Mouse (Mus musculus): ENCODE measurements around the gene Tradd. TPM values are rescaled to one million over a fixed set of nuclear protein-coding genes. Genes with fewer than 3 reads are reported as not detected.
A peak's percentile ranks its signal among the peaks of the same experiment; 100 is the strongest.

Tradd gene
- polyA plus RNA-seq, 1 experiment from 2014 or later, result 21.1 TPM

DNA sequence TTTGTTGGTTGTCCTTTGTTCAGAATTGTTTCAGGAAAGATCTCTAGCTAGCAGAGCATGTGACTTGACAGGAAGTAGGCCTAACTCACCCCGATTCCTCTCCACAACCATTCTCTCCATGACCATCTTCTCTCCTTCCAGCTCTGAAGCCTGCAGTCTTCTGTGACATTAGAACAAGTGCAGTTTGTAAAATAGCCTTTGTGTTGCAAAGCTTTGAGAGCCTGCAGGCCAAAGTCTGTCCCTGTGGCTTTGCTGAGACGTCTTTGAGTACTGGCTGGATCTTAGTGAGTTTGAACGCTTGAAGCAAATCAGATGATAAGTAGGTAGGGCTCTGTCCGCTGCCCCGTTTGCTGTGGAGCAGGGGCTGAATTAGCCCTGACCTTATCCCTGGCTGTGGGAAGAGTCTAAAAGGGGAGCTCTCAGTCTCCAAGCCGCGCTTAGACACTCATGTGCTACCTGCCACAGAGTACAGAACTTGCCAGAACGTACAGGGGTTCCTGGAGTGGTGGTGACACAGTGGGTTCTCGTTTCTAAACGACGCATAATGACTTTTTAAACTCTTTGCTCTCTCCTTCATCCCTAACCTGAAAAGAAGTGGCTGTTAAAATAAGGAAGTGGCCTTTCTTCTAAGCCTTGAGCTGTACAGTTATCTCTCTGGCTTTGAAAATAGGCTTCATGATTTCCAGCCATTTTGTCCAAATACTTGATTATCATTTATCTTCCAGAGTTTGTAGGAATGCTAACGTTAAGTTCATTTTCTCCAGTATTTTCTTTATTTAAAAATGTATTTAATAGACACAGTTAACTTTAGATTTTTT, 32.7 kb downstream of the Tradd start:
- no peaks in the 10 kb centered on the region for H3K9me3 ChIP-seq (ENCODE audit: control insufficient read depth, low read length)
- H3K27ac ChIP-seq (replicated peaks; ENCODE audit: low read depth, low read length), result no peak overlapping the region
- no peak overlapping the region for H3K4me3 ChIP-seq (ENCODE audit: low read depth, low read length)
- WGBS, result 81% methylated on average over 12 of the region's 12 CpGs
- H3K27me3 ChIP-seq (replicated peaks; ENCODE audit: control insufficient read depth, insufficient read depth, low read length), result no peaks in the 10 kb centered on the region
- H3K9ac ChIP-seq (ENCODE audit: low read depth, low read length), result no peak overlapping the region
- H3K4me1 ChIP-seq (ENCODE audit: control insufficient read depth, insufficient read depth, low read length), result peaks cover 1% of the 10 kb centered on the region; the same call in 1 of the 2 replicates
- DNase-seq (ENCODE audit: low spot score) (no peak), ATAC-seq (ENCODE audit: low read depth) (no peak)
- H3K36me3 ChIP-seq (ENCODE audit: control insufficient read depth, insufficient read depth, low read length), result peaks cover 11% of the 10 kb centered on the region; the same call in 1 of the 2 replicates
- no peak overlapping the region for H3K4me2 ChIP-seq (ENCODE audit: low read depth, low read length)

DNA sequence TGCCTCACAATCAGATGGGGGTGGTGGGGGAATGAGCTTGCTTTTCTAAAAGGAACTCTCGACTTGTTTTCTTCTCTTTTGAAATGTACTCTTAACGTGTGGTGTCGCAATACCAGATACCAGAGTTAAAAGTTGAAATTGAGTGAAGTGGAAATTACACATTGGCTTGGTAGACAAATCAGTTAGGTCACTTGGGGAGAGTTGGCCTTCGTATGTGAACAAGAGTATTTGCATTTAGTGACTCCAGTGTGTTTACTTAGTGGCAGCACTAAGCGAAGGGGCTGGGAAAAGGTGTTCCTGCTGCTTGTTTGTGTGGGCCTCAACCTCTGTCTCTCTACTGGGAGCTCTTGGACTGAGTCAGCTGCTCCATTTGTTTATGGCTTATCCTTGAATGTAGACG, 38.5 kb downstream of the Tradd start:
- no peaks in the 10 kb centered on the region for H3K36me3 ChIP-seq (ENCODE audit: control insufficient read depth, insufficient read depth, low read length)
- WGBS, result 26% methylated on average over 6 of the region's 6 CpGs
- H3K4me1 ChIP-seq (ENCODE audit: control insufficient read depth, insufficient read depth, low read length), result peaks cover 11% of the 10 kb centered on the region
- H3K27ac ChIP-seq (replicated peaks; ENCODE audit: low read depth, low read length), result no peak overlapping the region
- H3K4me2 ChIP-seq (ENCODE audit: low read depth, low read length), result peak overlapping the region; percentile 61
- no peaks in the 10 kb centered on the region for H3K27me3 ChIP-seq (replicated peaks; ENCODE audit: control insufficient read depth, insufficient read depth, low read length)
- H3K9ac ChIP-seq (ENCODE audit: low read depth, low read length), result peak overlapping the region; percentile 85
- ATAC-seq (ENCODE audit: low read depth), result no peak
- H3K4me3 ChIP-seq (ENCODE audit: low read depth, low read length), result peak overlapping the region; percentile 85
- H3K9me3 ChIP-seq (ENCODE audit: control insufficient read depth, low read length), result no peaks in the 10 kb centered on the region
- DNase-seq (ENCODE audit: low spot score), result no peak

DNA sequence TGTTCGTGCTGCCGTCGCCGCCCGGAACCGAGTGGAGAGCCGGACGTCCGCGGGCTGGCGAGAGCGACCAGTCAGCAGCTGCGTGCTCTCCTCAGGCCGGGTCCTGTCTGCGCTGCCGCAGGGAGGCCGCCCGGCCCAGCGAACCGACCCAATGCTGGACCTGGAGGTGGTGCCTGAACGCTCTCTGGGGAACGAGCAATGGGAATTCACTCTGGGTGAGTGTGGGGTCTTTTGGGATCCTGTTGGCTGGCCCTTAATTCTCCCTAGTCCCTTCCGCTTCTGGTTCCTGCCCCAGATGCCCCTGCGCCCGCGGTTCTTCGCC, 39.2 kb downstream of the Tradd start:
- WGBS, result 0% methylated on average over 17 of the region's 27 CpGs
- DNase-seq (ENCODE audit: low spot score) (no peak), ATAC-seq (ENCODE audit: low read depth) (no peak; the same call in 1 of the 2 replicates)
- no peaks in the 10 kb centered on the region for H3K36me3 ChIP-seq (ENCODE audit: control insufficient read depth, insufficient read depth, low read length)
- H3K27me3 ChIP-seq (replicated peaks; ENCODE audit: control insufficient read depth, insufficient read depth, low read length), result no peaks in the 10 kb centered on the region
- peak overlapping the region; percentile 42; the same call in 1 of the 2 replicates for H3K27ac ChIP-seq (replicated peaks; ENCODE audit: low read depth, low read length)
- H3K4me1 ChIP-seq (ENCODE audit: control insufficient read depth, insufficient read depth, low read length), result peaks cover 11% of the 10 kb centered on the region
- peak overlapping the region; percentile 85 for H3K9ac ChIP-seq (ENCODE audit: low read depth, low read length)
- H3K4me3 ChIP-seq (ENCODE audit: low read depth, low read length), result peak overlapping the region; percentile 85
- H3K4me2 ChIP-seq (ENCODE audit: low read depth, low read length), result peak overlapping the region; percentile 61
- no peaks in the 10 kb centered on the region for H3K9me3 ChIP-seq (ENCODE audit: control insufficient read depth, low read length)

DNA sequence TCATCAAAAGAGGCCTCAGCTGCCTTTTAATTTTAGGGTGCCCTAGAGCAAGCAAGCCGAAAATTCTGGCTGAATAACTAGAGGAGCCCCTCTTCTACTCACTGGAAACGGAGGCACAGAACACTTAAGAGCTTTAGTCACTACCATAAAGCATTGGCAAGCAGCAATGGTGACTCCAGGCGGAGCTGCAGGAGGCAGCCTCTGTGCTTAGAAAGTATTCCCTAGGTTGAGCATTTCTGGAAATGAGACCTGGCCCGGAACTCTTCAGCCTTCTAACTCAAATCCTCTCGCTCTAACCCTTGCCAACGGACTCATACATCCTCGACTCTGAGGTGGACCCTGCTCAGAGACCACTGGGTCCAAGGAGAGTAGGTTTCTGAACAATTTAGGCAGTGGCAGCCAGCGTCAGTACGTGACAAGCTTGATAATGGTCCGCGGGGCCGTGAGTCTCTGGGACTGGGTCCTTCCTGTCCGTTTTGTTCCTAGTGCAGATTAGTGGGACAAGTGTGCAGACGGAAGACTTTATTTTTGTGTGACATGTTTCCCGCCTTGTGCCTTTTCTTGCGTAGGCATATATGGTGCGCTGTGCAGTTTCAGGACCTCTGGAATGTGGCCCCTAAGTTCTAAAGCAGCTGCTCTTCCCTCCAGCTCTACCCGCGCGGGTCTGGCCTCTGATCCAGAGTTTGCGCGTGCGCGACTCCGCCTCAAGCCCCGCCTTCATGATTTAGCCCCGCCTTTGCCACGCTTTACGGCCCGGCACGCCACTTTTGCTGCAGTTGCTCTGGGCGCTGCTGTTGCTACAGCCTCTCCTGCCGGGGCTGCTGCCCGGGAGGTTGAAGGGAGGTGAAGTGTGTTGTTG, 39.8 kb downstream of the Tradd start, which contains the start of gene D230025D16Rik:
D230025D16Rik (plus strand) TSS at position 733 of the 859 bp plus-strand sequence.
- DNase-seq (ENCODE audit: low spot score) (peak; percentile 97), ATAC-seq (ENCODE audit: low read depth) (peak; percentile 94)
- WGBS, result 2% methylated on average over 34 of the region's 34 CpGs
- Histone ChIP-seq H3K4me2 (ENCODE audit: low read depth, low read length) (peak within 1 kb of the TSS; percentile 61), H3K9me3 (ENCODE audit: control insufficient read depth, low read length) (no peaks in the 10 kb centered on the region), H3K4me1 (ENCODE audit: control insufficient read depth, insufficient read depth, low read length) (peaks cover 11% of the 10 kb centered on the region), H3K36me3 (ENCODE audit: control insufficient read depth, insufficient read depth, low read length) (no peaks in the 10 kb centered on the region), H3K9ac (ENCODE audit: low read depth, low read length) (peak within 1 kb of the TSS; percentile 85), H3K4me3 (ENCODE audit: low read depth, low read length) (peak within 1 kb of the TSS; percentile 85), H3K27ac (replicated peaks; ENCODE audit: low read depth, low read length) (peak within 1 kb of the TSS; percentile 86), H3K27me3 (replicated peaks; ENCODE audit: control insufficient read depth, insufficient read depth, low read length) (no peaks in the 10 kb centered on the region)

DNA sequence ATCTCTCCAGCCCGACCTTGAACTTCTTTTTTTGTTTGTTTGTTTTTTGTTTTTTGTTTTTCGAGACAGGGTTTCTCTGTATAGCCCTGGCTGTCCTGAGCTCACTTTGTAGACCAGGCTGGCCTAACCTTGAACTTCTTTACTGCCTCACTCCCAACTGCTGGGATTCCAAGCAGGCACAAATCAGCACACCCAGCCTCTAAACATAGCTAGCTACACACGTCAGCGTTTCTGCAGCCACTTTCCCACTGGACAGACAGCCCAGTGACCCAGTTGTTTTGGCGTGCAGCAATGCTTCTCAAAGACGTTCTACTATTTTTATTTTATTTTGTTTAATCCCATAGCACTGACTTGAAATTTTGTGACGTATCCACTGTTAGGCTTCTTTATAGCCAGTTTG, 40.6 kb downstream of the Tradd start:
- peaks cover 11% of the 10 kb centered on the region for H3K4me1 ChIP-seq (ENCODE audit: control insufficient read depth, insufficient read depth, low read length)
- WGBS, result 82% methylated on average over 7 of the region's 7 CpGs
- H3K4me2 ChIP-seq (ENCODE audit: low read depth, low read length), result peak overlapping the region; percentile 61; the same call in 1 of the 2 replicates
- ATAC-seq (ENCODE audit: low read depth) (no peak), DNase-seq (ENCODE audit: low spot score) (no peak)
- peak overlapping the region; percentile 86 for H3K27ac ChIP-seq (replicated peaks; ENCODE audit: low read depth, low read length)
- H3K9me3 ChIP-seq (ENCODE audit: control insufficient read depth, low read length), result no peaks in the 10 kb centered on the region
- H3K4me3 ChIP-seq (ENCODE audit: low read depth, low read length), result peak overlapping the region; percentile 85; the same call in 1 of the 2 replicates
- H3K36me3 ChIP-seq (ENCODE audit: control insufficient read depth, insufficient read depth, low read length), result no peaks in the 10 kb centered on the region
- H3K27me3 ChIP-seq (replicated peaks; ENCODE audit: control insufficient read depth, insufficient read depth, low read length), result no peaks in the 10 kb centered on the region
- peak overlapping the region; percentile 85 for H3K9ac ChIP-seq (ENCODE audit: low read depth, low read length)

DNA sequence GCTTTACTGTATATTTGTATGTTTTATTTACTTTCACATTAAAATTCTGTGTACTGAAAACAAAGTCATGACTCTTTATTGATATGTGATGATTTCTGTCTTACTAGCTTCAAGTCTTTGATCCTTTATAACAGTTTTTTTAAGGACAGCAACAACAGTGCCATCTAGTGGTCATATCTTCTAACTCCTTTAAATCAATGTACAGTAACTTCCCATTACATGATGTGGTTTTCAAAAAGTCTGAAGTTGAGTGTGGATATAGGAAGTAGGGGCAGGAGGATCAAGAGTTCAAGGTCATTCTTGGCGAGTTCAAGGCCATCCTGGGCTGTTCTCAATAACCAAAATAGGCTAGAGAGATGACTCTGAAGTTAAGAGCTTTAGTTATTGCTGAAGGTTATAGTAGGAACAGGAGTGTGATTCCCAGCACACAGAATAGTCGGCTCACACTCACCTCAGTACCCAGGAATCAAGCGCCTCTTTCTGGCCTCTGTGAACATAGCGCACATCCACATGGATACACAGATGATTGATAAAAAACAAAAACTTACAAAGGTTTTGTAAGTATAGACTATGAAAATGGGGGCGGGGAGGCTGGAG, 46.4 kb downstream of the Tradd start:
- WGBS, result 82% methylated on average over 5 of the region's 5 CpGs
- DNase-seq (ENCODE audit: low spot score) (peak; percentile 85), ATAC-seq (ENCODE audit: low read depth) (no peak)
- Histone ChIP-seq H3K36me3 (ENCODE audit: control insufficient read depth, insufficient read depth, low read length) (peaks cover 40% of the 10 kb centered on the region), H3K4me1 (ENCODE audit: control insufficient read depth, insufficient read depth, low read length) (no peaks in the 10 kb centered on the region), H3K4me2 (ENCODE audit: low read depth, low read length) (no peak overlapping the region), H3K27ac (replicated peaks; ENCODE audit: low read depth, low read length) (no peak overlapping the region), H3K9ac (ENCODE audit: low read depth, low read length) (no peak overlapping the region), H3K9me3 (ENCODE audit: control insufficient read depth, low read length) (no peaks in the 10 kb centered on the region), H3K4me3 (ENCODE audit: low read depth, low read length) (no peak overlapping the region), H3K27me3 (replicated peaks; ENCODE audit: control insufficient read depth, insufficient read depth, low read length) (no peaks in the 10 kb centered on the region)

DNA sequence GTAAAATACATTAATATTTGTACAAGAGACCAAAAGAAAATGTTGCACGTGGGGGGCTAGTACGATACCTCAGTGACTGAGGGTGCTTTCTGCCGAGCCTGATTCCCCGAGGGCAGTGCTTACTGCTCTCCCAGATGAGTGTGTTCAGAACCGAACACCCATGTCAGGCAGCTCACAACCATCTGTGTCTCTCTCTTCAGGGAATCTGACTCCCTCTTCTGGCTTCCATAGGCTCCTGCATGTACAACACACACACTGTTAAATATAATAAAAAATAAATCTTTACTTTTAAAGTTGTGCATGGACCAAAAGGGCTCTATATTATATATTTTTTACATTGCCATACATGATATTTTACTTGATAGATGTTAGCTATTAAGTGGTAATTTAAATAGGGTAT, 50.3 kb downstream of the Tradd start:
- Histone ChIP-seq H3K4me2 (ENCODE audit: low read depth, low read length) (no peak overlapping the region), H3K4me1 (ENCODE audit: control insufficient read depth, insufficient read depth, low read length) (no peaks in the 10 kb centered on the region), H3K27me3 (replicated peaks; ENCODE audit: control insufficient read depth, insufficient read depth, low read length) (no peaks in the 10 kb centered on the region), H3K9ac (ENCODE audit: low read depth, low read length) (no peak overlapping the region), H3K4me3 (ENCODE audit: low read depth, low read length) (no peak overlapping the region), H3K27ac (replicated peaks; ENCODE audit: low read depth, low read length) (no peak overlapping the region), H3K36me3 (ENCODE audit: control insufficient read depth, insufficient read depth, low read length) (peaks cover 49% of the 10 kb centered on the region), H3K9me3 (ENCODE audit: control insufficient read depth, low read length) (no peaks in the 10 kb centered on the region)
- DNase-seq (ENCODE audit: low spot score) (no peak), ATAC-seq (ENCODE audit: low read depth) (no peak)
- WGBS, result 88% methylated on average over 5 of the region's 5 CpGs

Measured in embryonic facial prominence, embryonic 14.5 days (tissue).